Mouse (Mus musculus): ENCODE measurements around the gene Pcolce.

DNA sequence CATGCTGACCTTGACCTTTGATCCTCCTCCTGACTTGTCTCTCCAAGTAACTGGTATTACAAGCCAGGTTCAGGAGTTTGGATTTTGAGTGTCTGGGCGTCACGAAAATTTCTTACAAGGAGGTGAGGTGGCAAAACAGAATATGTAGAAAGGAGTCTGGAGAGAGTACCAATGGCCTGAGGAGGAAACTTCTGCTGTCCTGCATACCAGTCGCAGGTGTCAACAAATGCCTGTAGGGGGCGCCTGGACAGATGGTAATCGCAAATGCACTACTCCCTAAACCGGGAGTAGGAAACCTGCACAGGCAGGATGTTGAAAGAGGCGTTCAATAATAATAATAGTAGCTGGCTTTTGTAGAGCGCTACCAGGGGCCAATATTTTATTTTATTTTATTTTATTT, 28.6 kb downstream of the Pcolce start:
- TF ChIP-seq CTCF (conservative IDR thresholded peaks at IDR 0.05; ENCODE audit: low read length) = peak; percentile 72
- TF ChIP-seq NANOG (IDR thresholded peaks at IDR 0.05; ENCODE audit: borderline replicate concordance, low read length) = no peak
